Mouse (Mus musculus) midbrain, embryonic 10.5 days (tissue): ENCODE results near the gene Upf1. TPM values are rescaled to one million over a fixed set of nuclear protein-coding genes. Genes with fewer than 3 reads are reported as not detected.
A peak's percentile ranks its signal among the peaks of the same experiment; 100 is the strongest.

ENCODE experiments used
- DNase-seq: peaks from one replicate; pipeline ENCODE4 v3.0.0-alpha.2; 2017; ENCODE audit warnings: low spot score
- H3K27ac ChIP-seq: fragments of 300-500 bp; sonication (generic); replicated peaks from 2 replicates; pipeline ENCODE4 v1.5.1; 2016; ENCODE audit warnings: mild to moderate bottlenecking
- H3K27me3 ChIP-seq: fragments of 300-500 bp; sonication (generic); 2 replicates; pipeline ENCODE4 v1.6.1; 2016; ENCODE audit warnings: low read depth, mild to moderate bottlenecking; ENCODE audit not compliant: poor library complexity, severe bottlenecking
- H3K36me3 ChIP-seq: fragments of 300-500 bp; sonication (generic); 2 replicates; pipeline ENCODE4 v1.6.1; 2016; ENCODE audit warnings: mild to moderate bottlenecking, moderate library complexity
- H3K4me1 ChIP-seq: fragments of 300-500 bp; sonication (generic); 2 replicates; pipeline ENCODE4 v1.6.1; 2016
- H3K4me3 ChIP-seq: fragments of 300-500 bp; sonication (generic); 2 replicates; pipeline ENCODE4 v1.5.1; 2016; ENCODE audit warnings: mild to moderate bottlenecking, moderate library complexity
- H3K9me3 ChIP-seq: fragments of 300-500 bp; sonication (generic); replicated peaks from 2 replicates; pipeline ENCODE4 v1.6.1; 2016; ENCODE audit warnings: mild to moderate bottlenecking
- WGBS: fragments of 180-500 bp; shearing (Covaris S2); methylation state at CpG from one replicate; pipeline ENCODE4 v1.1.7; 2016; 5-methylcytosine and 5-hydroxymethylcytosine counted together
- polyA plus RNA-seq: library from polyadenylated mRNA; unstranded; fragments of >200 nt; fragmentation: Nextera tagmentation; extraction: Ambion mirVana; gene quantifications from 2 replicates; pipeline ENCODE4 v1.2.1, GENCODE M21; 2016

The Upf1 gene
- polyA plus RNA-seq, 1 experiment from 2014 or later, result 16.8 TPM

DNA sequence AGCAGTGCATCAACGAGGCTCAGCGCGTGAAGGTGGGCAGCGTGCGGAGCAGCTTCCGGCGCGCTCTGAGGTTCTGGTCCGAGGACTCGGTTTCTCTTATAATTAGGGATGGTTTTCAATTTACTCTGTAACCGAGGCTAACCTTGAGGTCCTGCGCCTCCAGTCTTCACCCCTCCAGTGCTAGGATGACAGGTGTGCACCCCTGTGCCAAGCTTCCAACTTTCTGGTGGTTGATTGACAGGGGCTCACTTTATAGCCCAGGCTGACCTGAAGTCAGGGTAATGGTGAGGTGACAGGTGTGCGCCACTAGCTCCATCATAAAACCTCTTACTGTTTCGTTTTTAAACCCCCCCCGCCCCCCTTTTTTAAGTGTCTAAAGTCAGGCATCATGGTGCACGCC is 50.2 kb downstream of the Upf1 start:
- Histone ChIP-seq H3K9me3 (no peaks in the 10 kb centered on the region), H3K27me3 (no peaks in the 10 kb centered on the region), H3K36me3 (peaks cover 68% of the 10 kb centered on the region), H3K27ac (peak overlapping the region; percentile 83), H3K4me3 (peak overlapping the region; percentile 91), H3K4me1 (peaks cover 29% of the 10 kb centered on the region)
- DNase-seq, result no peak
- 5% methylated on average over 16 of the region's 16 CpGs for WGBS

- Histone ChIP-seq H3K4me1 (peaks cover 29% of the 10 kb centered on the region), H3K27me3 (no peaks in the 10 kb centered on the region), H3K4me3 (peak within 1 kb of the TSS; percentile 91), H3K27ac (peak within 1 kb of the TSS; percentile 83), H3K36me3 (peaks cover 68% of the 10 kb centered on the region), H3K9me3 (no peaks in the 10 kb centered on the region)
- WGBS, result under 1% methylated on average over 40 of the region's 40 CpGs
- DNase-seq, result peak; percentile 96
These were observed 50.7 kb downstream of the Upf1 start, which contains the start of the genes Ddx49 and Cope for GRCm38 (mm10) chr8:70302358-70302890. Ddx49 (minus strand) TSS chr8:70302489. Cope (plus strand) TSS chr8:70302518.

- WGBS, result 79% methylated on average over 3 of the region's 3 CpGs
- H3K9me3 ChIP-seq, result no peaks in the 10 kb centered on the region
- peak overlapping the region; percentile 91; the same call in 1 of the 2 replicates for H3K4me3 ChIP-seq
- no peaks in the 10 kb centered on the region for H3K27me3 ChIP-seq
- peaks cover 29% of the 10 kb centered on the region for H3K4me1 ChIP-seq
- H3K27ac ChIP-seq, result no peak overlapping the region
- DNase-seq, result no peak
- peaks cover 68% of the 10 kb centered on the region for H3K36me3 ChIP-seq
These were observed 52.2 kb downstream of the Upf1 start for GRCm38 (mm10) chr8:70300881-70301280.

DNA sequence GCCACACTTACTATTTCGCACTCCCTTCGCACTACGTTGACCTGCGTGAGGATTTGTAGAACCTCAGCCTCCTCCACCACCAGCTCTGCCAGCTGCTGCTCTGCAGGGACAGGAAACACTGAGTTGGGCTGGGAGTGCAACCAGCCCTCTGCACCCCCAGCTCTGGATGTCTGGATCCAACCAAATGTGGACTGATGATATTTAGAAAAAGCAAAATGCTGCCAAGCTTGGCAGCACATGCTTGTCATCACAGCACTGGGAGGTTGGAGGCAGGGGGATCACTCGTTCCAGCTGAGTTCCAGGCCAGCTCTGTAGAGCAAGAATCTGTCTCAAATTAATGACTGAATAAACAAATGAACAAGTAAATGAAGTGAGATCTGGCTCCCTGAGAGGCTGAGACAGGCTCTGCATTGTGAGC is 59.1 kb downstream of the Upf1 start:
- WGBS, result 95% methylated on average over 5 of the region's 5 CpGs
- H3K36me3 ChIP-seq, result peaks cover 98% of the 10 kb centered on the region
- H3K27me3 ChIP-seq, result no peaks in the 10 kb centered on the region
- H3K9me3 ChIP-seq, result no peaks in the 10 kb centered on the region
- no peak overlapping the region for H3K4me3 ChIP-seq
- H3K27ac ChIP-seq, result no peak overlapping the region
- H3K4me1 ChIP-seq, result no peaks in the 10 kb centered on the region
- no peak for DNase-seq

DNA sequence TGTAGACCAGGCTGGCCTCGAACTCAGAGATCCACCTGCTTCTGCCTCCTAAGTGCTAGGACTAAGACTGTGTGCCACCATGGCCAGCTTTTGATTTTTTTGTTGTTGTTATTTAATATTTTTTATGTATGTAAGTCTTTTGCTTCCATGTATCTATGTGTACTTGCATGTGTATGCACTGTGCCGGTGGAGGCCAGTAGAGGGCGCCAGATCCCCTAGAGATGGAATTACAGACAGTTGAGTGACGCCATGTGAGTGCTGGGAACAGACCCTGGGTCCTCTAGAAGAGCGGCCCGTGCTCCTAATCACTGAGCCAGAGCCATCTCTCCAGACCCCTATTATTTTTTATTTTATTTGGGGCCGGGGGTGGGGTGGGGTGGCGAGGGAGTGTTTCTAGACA is 66.3 kb downstream of the Upf1 start:
- 90% methylated on average over 8 of the region's 8 CpGs for WGBS
- Histone ChIP-seq H3K9me3 (peaks cover 14% of the 10 kb centered on the region), H3K4me1 (peaks cover 29% of the 10 kb centered on the region), H3K4me3 (no peak overlapping the region), H3K36me3 (peaks cover 75% of the 10 kb centered on the region), H3K27ac (no peak overlapping the region), H3K27me3 (no peaks in the 10 kb centered on the region)
- no peak for DNase-seq

GRCm38 (mm10) chr8:70285304-70285703 is 67.8 kb downstream of the Upf1 start:
- Histone ChIP-seq H3K4me1 (peaks cover 43% of the 10 kb centered on the region), H3K9me3 (peaks cover 14% of the 10 kb centered on the region), H3K36me3 (peaks cover 60% of the 10 kb centered on the region), H3K27me3 (no peaks in the 10 kb centered on the region), H3K27ac (no peak overlapping the region), H3K4me3 (peak overlapping the region; percentile 89; the same call in 1 of the 2 replicates)
- 95% methylated on average over 15 of the region's 15 CpGs for WGBS
- no peak for DNase-seq

- peaks cover 14% of the 10 kb centered on the region for H3K9me3 ChIP-seq
- DNase-seq, result no peak
- no peak overlapping the region; the same call in 1 of the 2 replicates for H3K27ac ChIP-seq
- peak overlapping the region; percentile 89 for H3K4me3 ChIP-seq
- WGBS, result 81% methylated on average over 5 of the region's 5 CpGs
- H3K4me1 ChIP-seq, result peaks cover 43% of the 10 kb centered on the region
- no peaks in the 10 kb centered on the region for H3K27me3 ChIP-seq
- H3K36me3 ChIP-seq, result peaks cover 51% of the 10 kb centered on the region
These were observed 68.7 kb downstream of the Upf1 start for GRCm38 (mm10) chr8:70284421-70284820.

- H3K4me1 ChIP-seq, result peaks cover 44% of the 10 kb centered on the region
- 2% methylated on average over 55 of the region's 55 CpGs for WGBS
These were observed 69.7 kb downstream of the Upf1 start for GRCm38 (mm10) chr8:70283136-70284077.

GRCm38 (mm10) chr8:70282603-70283135 is 70.4 kb downstream of the Upf1 start, which contains the start of gene Homer3:
Homer3 (plus strand) TSS chr8:70282827.
- peaks cover 50% of the 10 kb centered on the region for H3K4me1 ChIP-seq
- WGBS, result under 1% methylated on average over 36 of the region's 36 CpGs

More at GRCm38 (mm10) chr8:70283136-70284077, 69.7 kb downstream of the Upf1 start:
- peak; percentile 45 for DNase-seq
- H3K27ac ChIP-seq, result peak overlapping the region; percentile 97
- H3K27me3 ChIP-seq, result no peaks in the 10 kb centered on the region
- peaks cover 14% of the 10 kb centered on the region for H3K9me3 ChIP-seq
- peaks cover 41% of the 10 kb centered on the region for H3K36me3 ChIP-seq
- peak overlapping the region; percentile 89 for H3K4me3 ChIP-seq

More at GRCm38 (mm10) chr8:70282603-70283135, 70.4 kb downstream of the Upf1 start, which contains the start of gene Homer3:
- peak; percentile 96 for DNase-seq
- H3K27ac ChIP-seq, result peak within 1 kb of the TSS; percentile 97
- no peaks in the 10 kb centered on the region for H3K27me3 ChIP-seq
- H3K9me3 ChIP-seq, result peaks cover 14% of the 10 kb centered on the region
- H3K4me3 ChIP-seq, result peak within 1 kb of the TSS; percentile 89
- peaks cover 34% of the 10 kb centered on the region for H3K36me3 ChIP-seq

Other genes starting within 250 kb of the Upf1 start
- gene Ncan, start 232.4 kb downstream of the Upf1 start, polyA plus RNA-seq, result 14.4 and 44.7 TPM in 2 replicates
- gene Nr2c2ap, start 221.9 kb downstream of the Upf1 start, polyA plus RNA-seq, result 28.4 and 30.7 TPM in 2 replicates
- 16.1 and 18.1 TPM in 2 replicates for gene Rfxank, start 214.1 kb downstream of the Upf1 start, polyA plus RNA-seq
- gene Borcs8, start 213.8 kb downstream of the Upf1 start, polyA plus RNA-seq, result 38.2 and 41.3 TPM in 2 replicates
- 0.46 and 0.86 TPM in 2 replicates for gene Mef2b, start 213.6 kb downstream of the Upf1 start, polyA plus RNA-seq
- 66.1 and 73.4 TPM in 2 replicates for gene Tmem161a, start 180.9 kb downstream of the Upf1 start, polyA plus RNA-seq
- 2.2 and 2.7 TPM in 2 replicates for gene Slc25a42, start 141.0 kb downstream of the Upf1 start, polyA plus RNA-seq
- gene Sugp2, start 119.1 kb downstream of the Upf1 start, polyA plus RNA-seq, result 57.6 and 62.4 TPM in 2 replicates
- 35.7 and 38.8 TPM in 2 replicates for gene Armc6, start 118.8 kb downstream of the Upf1 start, polyA plus RNA-seq
- 102 and 111 TPM in 2 replicates for gene Homer3, start 70.5 kb downstream of the Upf1 start, polyA plus RNA-seq
- gene Ddx49, start 50.8 kb downstream of the Upf1 start, polyA plus RNA-seq, result 56.4 and 57.4 TPM in 2 replicates
- 308 and 311 TPM in 2 replicates for gene Cope, start 50.8 kb downstream of the Upf1 start, polyA plus RNA-seq
- gene Cers1, start 37.5 kb downstream of the Upf1 start, polyA plus RNA-seq, result 4.6 and 5.3 TPM in 2 replicates
- 3.8 and 5.7 TPM in 2 replicates for gene Gdf1, start 23.5 kb downstream of the Upf1 start, polyA plus RNA-seq
- gene Comp, start 20.3 kb upstream of the Upf1 start, polyA plus RNA-seq, result 0.37 and 0.39 TPM in 2 replicates
- gene Crtc1, start 86.3 kb upstream of the Upf1 start, polyA plus RNA-seq, result 12.9 and 16.5 TPM in 2 replicates
- gene Klhl26, start 123.7 kb upstream of the Upf1 start, polyA plus RNA-seq, result 16.9 and 20.7 TPM in 2 replicates
- gene Tmem59l, start 134.1 kb upstream of the Upf1 start, polyA plus RNA-seq, result 7.9 and 8.3 TPM in 2 replicates
- 0.42 and 2.3 TPM in 2 replicates for gene Crlf1, start 139.9 kb upstream of the Upf1 start, polyA plus RNA-seq
- 138 and 140 TPM in 2 replicates for gene Rex1bd, start 153.5 kb upstream of the Upf1 start, polyA plus RNA-seq
- 836 and 881 TPM in 2 replicates for gene Uba52, start 157.5 kb upstream of the Upf1 start, polyA plus RNA-seq
- gene Fkbp8, start 174.4 kb upstream of the Upf1 start, polyA plus RNA-seq, result 300 and 314 TPM in 2 replicates
- 56.5 and 58.8 TPM in 2 replicates for gene Kxd1, start 174.7 kb upstream of the Upf1 start, polyA plus RNA-seq
- gene Ell, start 186.2 kb upstream of the Upf1 start, polyA plus RNA-seq, result 18.0 and 22.7 TPM in 2 replicates
- 126 and 137 TPM in 2 replicates for gene Isyna1, start 241.1 kb upstream of the Upf1 start, polyA plus RNA-seq